Mouse (Mus musculus): ENCODE data around the gene Adamtsl5.
A peak's percentile ranks its signal among the peaks of the same experiment; 100 is the strongest.
"Not testable (repeated sequence)": the region's sequence is repeated elsewhere in the genome, so short reads cannot be mapped to it uniquely, and the experiment has no call there.

Adamtsl5 gene

DNA sequence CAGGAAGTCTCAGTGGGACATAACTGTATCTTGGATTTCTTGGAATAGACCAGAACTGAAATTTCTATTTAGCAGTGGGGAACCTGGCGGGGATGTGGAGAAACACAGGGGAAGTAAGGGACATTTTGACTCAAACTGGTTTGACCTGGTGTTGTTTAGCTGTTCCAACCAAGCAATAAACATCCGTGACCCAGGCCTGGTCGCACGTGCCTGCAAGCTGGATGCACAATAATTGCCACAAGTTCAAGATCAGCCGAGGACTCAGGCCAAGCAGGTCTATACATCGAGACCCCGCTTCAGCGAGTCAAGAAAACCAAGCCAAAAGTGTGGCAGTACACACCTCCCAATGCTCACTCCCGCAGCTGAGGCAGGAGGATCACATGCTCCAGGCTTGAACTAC, 23.8 kb upstream of the Adamtsl5 start:
- no peak for DNase-seq

DNA sequence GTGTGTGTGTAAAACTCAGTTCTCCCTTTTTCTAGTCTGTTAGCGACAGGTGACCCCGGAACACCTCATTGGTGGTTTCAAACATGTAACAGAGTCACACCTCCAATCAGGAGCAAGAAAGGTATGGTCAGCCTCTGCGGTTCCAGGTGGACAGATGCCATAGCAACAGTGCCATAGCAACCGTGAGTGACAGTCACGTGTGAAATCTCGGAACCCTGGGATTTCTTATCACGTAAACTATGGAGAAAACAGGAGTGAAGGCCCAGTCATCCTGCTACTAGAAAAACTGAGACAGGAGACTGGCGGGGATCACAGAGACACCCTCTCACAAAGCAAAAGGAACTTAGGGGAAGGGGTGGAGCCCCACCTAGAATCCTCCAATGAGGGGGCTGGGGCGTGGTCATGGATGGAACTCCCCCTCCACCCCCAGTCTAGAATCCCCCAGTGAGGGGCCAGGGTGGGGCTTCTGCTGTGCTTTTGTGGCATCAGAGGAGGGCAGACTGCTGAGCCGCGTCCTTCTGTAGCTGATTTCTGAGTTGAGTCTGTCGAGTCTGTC, 23.3 kb upstream of the Adamtsl5 start:
- peak; percentile 56 for DNase-seq

DNA sequence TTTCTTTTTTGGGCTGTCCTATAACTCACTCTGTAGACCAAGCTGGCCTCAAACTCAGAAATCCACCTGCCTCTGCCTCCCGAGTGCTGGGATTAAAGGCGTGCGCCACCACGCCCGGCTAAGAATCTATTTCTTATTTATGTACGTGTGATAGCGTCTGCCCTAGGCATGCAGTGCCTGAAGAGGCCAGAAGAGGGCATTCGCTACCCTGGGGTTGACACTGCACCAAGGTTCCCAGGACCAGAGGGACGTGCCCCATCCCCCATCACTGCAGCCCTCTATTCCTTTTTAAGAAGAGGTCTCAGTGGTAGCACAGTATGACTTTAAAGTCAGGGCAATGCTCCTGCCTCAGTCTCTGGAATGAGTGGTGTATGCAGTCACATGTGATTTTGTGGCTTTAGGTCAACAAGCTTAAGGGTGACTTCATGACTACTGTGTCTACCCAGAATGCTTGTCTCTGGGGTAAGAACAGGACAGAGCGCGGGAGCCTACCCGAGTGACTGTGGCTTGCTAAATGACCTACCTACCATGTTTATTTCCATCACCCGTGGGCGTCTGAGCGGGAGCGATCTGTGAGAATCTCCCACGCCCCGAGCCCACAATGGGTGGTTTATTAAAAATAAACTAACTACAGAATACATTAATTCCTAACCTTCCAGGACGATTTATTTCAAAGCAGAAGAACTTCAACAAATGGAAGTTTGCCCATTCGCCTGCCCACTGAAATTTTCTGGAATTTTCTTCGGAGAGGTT, 22.0 kb upstream of the Adamtsl5 start:
- DNase-seq, result no peak

DNA sequence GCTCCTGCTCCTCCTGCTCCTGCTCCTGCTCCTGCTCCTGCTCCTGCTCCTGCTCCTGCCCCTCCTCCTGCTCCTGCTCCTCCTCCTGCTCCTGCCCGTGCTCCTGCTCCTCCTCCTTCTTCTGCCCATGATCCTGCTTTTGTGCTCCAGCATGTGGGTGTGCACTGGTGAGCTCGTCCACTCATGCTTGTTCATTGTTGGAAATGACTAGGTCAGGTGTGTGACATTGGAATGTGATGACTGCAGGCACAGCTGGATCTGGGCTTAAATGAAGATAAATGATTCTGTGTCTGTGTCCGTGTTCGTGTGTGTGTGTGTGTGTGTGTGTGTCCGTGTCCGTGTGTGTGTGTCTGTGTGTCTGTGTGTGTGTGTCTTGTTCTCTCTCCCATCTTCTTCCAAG, 20.2 kb upstream of the Adamtsl5 start:
- DNase-seq, result no peak

DNA sequence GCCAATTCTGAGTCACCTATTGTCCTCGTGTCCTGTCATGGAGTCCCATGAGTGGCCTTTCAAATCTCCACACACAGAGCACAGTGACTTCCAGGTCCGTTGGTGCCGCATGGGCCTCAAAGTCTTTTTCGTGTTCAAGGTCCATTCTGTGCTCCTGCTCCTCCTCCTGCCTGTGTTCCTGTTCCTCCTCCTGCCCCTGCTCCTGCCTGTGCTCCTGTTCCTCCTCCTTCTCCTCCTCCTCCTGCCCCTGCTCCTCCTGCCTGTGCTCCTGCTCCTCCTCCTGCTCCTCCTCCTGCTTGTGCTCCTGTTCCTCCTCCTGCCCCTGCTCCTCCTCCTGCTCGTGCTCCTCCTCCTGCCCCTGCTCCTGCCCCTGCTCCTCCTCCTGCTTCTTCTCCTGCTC, 19.7 kb upstream of the Adamtsl5 start:
- no peak for DNase-seq

DNA sequence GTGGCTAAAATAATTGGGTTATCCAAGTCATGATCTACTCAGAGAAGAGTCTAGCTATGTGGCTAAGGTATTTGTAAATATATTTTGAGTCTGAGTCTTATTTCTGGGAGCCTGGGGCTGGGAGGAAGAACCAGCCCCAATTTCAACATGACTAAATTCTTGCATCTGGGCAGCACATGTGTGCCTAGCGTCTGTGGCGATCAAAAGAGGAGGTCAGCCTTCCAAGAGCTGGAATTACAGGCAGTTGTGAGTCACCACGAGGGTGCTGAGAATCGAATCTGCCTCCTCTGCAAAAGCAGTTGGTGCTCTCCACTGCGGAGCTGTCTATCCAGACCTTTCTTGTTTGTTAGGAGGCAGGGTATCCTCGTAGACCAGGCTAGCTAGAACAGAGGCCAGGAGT, 17.5 kb upstream of the Adamtsl5 start:
- DNase-seq, result no peak

DNA sequence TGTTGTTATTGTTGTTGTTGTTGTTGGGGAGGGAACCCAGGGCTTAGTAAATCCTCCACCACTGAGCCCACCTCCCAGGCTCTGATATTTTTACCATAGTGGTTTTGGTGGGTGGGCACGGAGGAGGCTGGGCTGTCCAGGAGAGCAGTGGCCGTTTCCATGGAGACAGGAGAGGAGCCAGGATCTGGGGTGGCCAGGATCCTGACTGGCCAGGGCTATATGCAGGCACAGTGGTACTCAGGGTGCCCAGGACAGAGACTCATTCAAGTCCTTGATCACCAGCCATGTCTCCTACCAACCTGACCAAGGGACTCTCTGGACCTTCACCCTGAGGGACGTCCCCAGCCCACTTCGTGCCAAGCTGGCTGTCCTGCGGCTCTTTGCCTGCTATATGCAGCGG, 15.5 kb upstream of the Adamtsl5 start:
- DNase-seq, result no peak

DNA sequence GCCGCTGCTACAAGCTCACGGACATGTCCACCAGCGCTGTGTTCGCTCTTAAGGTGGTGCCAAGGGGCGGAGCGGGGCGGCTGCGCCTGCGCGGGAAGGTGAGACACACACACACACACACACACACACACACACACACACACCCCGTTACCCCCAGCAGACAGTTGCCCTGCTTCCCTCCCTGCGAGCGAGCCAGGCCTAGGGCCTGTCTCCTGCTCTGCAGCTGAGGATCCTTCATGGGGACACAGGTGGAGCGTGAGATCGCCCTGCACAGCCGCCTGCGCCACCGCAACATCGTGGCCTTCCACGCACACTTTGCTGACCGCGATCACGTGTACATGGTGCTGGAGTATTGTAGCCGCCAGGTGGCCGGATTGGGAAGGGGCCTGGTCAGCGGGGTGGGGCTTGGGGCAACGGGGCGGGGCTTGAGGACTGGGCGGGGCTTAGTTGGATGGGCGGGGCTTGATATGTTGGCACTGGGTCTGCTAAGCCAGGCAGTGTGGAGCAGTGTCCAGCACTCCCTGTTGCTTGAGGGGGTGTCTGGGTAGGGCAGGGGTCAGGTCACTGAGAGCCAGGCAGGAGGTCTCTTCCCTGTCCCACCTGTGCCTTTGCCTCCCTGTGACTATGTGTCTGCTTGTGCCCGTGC, 9.9 kb upstream of the Adamtsl5 start:
- no peak for DNase-seq

DNA sequence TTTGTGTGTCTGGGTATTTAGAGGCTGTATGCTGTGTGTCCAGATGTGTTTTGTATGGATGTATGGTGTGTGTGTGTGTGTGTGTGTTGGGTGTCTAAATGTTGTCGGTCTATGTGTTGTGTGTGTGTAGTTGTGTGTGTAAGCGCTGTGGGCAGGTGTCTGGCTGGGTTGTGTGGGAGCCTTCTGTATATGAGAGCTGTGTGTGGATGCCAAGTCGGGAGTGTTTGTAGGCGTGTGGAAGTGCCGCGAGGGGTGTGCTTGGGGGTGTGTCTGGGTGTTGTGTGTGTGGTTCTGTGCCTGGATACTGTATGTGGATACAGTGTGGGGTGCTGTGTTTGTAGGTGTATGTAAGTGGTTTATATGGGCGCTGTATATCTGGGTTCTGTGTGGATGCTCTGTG, 9.1 kb upstream of the Adamtsl5 start:
- DNase-seq, result no peak

DNA sequence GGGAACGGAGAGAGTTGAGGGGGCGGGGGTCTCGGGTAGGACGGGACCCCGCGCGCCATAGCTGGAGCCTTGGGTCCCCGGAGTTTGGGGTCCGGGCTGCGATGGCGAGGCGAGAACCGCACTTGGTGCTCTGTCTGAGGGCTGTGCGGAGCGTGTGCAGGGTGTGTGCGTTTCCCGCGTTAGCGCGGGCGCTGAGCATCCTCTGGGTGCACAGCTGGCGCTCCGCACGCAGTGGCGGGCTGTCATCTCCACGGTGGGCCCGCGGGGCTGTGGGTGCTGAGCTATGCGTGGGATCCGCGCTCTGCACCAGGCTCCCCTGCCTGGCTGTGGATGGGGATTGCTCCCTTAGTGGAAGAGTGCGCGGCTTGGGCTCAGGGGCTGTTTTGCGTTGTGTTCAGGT, 8.5 kb upstream of the Adamtsl5 start:
- no peak for DNase-seq

DNA sequence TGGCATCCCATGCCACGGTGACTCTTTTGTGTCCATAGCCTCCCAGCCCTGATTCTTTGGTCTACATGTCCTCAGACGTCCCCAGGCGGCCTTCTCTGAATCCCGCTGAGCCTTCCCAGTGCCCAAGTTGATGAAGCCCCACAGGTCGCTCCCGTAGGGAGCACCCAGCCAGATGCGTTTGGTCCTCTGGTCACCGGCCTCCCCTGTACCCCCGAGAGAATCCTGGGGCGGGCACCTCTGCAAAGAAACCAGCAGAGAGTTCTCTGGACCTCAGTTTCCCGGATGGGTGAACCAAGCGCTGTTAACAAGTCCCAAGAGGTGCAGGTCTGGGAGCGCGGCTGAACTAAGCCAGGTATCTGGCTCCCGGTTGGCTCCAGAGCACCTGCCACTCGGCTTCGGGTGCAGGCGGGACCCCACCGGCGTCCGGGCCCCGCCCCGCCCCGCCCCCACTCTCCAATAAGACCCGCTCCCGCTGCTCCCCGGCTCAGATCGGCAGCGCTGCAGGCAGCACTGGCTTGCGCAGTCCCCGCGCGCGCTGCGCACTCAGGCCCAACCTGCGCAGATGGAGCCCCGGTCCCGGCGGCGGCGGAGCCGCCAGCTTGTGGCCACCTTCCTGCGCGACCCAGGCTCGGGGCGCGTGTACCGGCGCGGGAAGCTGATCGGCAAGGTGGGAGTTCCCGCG, 7.9 kb upstream of the Adamtsl5 start, which contains the start of gene Plk5:
Gene Plk5, plus strand, starts transcription at position 459 of the 682 bp plus-strand sequence.
- DNase-seq, result peak; percentile 52

DNA sequence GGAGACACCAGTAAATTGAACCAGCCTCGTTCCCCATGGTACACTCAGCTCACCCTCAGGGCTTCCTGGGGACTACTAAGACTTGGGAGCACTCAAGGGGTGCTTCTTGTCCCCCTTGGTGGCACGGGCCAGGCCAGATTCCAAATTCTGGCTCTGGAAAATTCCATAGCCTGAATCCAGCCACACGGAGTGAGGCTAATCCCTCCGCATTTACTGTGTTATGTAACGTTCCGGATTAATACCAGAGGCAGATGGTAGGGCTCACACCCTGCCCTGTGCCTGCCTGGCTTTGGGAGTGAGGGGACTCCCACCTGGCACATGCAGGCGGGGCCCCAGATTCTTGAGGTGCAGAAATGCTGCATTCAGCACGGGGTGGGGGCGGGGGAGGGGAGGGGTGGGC, 7.2 kb upstream of the Adamtsl5 start:
- no peak for DNase-seq

DNA sequence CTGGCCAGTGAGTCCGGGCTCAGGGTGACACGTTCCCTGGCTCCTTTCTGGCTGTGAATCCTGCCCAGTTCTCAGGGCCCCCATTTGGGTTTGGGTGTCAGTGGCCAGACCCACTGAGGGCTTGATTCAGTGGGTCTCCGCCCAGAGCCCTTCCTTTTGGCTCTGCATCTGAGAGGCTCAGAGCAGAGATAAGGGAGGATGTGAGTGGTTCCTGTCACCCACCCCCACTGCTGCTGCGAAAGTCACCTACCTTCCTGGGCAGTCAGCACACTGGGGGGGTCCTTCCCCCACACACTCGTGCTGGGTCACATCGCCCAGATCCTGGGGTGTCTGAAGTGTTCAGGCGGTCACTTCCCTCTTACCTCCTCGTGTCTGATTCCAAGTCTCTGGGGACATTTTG, 4.5 kb upstream of the Adamtsl5 start:
- no peak for DNase-seq

DNA sequence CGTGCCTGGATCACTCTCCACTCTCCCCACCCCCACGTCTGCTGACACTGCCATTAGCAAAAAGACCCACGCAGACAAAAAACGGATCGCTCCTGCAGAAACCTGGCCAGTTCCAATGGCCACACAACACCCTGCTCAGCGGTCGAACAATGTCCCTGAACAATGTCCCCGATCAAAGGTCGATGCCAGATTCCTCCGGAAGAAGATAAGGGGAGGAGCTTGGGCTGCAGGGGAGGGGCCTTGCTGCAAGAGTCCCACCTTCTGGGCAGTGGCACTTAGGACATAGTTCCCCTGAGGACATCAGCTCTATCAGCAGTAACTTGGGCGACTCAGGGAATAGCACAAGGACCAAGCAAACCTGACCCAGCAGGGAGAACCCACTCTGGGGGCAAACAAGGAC, 3.7 kb upstream of the Adamtsl5 start:
- DNase-seq, result no peak

DNA sequence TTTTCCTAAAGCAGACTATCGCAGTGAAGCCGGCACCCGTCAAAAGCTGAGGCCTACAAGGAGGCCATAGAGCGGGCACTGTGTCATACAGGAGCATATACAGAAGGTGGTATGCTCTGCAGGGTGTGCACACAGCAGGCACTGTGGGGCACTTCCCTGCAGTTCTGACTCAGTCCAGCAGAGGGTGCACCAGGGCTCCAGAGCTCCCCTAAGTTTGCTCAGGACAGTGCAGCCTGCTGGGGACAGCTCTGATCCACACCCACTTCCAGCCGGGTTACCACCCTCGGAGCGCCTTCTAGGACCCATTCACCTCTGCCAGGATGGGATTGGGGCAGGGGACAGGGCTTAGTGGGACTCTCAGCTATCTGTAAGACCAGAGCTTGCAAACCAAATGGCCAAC, 2.1 kb upstream of the Adamtsl5 start:
- peak; percentile 73 for DNase-seq

DNA sequence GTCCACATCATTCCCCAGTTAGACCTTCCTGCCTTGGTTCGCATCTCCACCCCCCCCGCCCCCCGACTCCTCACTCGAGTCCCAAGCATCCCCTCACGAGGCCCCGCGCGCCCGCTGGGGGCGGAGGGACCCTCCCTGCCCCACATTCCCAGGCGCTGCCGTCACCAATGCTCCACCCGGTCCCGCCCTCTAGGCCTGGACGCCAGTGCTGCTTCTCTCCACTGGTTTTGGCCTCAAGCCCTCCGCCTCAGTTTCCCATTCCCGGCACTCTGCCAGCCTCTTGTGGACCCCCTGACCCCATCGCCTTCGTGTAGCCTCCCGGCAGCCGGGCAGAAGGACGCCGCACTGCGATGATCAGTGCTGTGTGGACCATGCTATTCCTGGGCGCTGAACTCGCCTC, 769 bp upstream of the Adamtsl5 start:
- no peak for DNase-seq

DNA sequence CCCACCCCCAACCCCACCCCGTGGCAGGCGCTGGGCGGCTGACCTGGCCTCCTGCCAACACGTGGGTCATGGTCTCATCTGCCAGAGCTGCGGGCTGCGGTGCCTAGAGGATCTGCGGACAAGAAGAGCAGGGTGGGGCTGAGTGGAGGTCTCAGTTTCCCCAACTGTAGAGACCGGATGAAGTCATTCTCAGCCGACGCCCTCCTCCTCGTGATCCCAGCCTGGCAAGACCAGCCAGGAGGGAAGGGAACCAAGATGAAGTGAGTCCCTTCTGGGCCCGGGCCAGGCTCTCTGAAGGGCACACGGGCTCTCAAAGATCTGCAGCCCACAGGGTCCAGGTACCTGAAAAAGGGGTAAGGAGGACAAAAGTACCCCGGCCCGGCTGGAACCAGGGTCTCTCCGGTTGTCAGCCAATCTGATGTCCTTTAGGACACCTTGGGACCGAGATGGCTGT, 671 bp downstream of the Adamtsl5 start:
- DNase-seq, result no peak

DNA sequence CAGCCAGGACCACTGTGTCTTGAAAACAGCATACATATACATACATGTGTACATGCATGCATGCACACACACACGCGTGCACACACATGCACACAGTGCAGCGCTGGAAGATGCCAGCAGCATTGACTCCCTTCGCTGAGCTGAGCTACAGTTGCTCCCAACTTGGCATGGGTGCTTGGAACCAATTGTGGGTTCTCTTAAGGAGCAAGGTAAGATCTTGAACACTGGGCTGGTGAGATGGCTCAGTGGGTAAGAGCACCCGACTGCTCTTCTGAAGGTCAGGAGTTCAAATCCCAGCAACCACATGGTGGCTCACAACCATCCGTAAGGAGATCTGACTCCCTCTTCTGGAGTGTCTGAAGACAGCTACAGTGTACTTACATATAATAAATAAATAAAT, 2.3 kb downstream of the Adamtsl5 start:
- not testable (repeated sequence) for DNase-seq

DNA sequence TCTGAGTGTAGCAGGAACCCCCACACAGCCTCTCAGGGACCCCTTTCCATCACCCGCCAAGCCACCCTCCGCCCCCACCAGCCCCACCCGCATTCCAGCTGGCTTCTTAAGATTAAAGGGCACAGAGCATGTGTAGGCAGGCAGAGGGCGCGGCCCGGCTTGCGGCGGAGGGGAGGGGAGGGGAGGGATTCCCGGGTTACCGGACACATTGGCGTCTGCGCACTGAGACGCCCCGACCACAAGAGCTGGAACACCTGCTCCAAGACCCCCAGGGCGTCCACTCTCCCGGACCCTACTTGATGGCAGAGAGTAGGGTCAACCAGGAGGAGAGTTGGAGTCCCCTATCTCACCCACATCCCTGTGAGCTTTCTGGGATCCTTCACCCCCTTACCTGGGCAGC, 3.1 kb downstream of the Adamtsl5 start:
- DNase-seq, result no peak

DNA sequence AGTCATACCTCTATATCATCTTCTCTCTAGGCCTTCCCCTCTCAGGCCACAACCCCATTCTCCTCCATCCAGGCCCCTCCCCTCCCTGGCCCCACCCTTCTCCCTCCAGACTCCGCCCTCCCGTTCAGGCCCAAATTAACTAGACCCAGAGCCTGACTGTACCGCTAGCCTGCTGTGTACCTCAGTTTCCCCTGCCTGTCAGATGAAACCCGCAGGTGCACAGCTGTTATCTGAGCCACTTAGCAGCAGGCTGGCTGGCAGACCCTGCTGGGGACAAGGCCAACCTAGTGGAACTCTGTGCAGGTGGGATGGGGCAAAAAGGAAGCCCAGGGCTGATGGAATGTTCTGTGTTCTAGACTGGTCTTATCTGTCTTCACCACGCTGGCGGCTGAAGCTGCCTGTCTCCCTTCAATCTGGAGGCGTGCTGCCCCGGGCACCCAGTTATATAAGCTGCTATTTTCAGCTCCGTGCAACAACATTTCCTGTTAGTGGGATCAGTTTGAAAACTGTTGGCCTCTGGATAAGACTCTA, 4.0 kb downstream of the Adamtsl5 start:
- DNase-seq, result no peak

DNA sequence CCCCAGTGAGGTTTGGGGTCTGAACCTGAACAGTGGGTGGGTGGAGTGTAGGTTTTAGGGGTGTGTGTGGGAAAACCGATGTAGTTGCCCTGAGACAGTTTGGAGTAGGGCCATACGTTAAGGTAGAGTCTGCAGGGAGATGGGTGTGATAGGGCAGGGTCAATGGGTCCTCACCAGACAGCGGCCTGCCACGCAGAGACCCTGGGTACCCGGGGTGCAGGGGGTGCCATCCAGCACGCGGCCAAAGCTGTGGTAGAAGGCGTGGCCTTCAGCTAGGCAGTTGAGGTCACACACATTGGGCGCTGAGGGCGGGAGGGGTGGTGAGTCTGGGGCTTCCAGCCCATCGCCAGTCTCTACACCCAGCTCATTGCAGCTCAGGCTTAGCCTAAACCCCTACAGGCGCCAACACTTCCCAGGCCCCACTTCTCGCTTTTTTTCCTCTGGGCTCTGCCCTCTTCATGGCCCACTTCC, 4.8 kb downstream of the Adamtsl5 start:
- DNase-seq, result no peak

DNA sequence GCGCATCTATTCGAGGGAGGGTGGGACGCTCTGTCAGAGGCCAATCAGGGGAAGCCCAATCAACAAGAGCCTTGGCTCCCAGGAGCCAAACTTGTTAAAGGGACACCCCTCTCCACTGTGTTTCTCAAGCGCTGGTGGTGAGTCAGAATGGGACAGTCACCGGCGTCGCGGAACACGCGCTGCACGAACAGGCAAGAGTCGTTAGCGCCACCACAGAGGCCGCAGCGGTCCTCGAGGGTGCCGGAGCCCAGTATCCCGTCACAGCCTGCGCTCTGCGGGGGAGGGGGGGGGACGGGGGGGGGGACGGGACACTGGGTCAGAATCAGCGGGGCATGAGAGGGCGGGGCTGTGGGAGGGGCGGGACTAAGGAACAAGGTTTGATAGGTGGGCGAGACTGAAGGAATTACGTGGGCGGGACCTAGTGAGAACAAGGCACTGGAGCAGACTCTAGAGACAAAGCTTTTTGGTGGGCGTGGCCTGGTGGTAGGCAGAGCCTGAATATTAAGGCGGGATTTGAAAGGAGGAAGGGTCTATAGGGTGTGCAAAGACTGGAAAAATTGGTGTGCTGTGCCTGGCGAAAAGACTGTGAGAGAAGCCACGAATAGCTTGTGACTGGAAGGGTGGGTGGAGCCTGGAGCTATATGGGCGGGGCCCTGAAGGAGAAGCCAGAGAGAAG, 5.3 kb downstream of the Adamtsl5 start:
- no peak for DNase-seq

DNA sequence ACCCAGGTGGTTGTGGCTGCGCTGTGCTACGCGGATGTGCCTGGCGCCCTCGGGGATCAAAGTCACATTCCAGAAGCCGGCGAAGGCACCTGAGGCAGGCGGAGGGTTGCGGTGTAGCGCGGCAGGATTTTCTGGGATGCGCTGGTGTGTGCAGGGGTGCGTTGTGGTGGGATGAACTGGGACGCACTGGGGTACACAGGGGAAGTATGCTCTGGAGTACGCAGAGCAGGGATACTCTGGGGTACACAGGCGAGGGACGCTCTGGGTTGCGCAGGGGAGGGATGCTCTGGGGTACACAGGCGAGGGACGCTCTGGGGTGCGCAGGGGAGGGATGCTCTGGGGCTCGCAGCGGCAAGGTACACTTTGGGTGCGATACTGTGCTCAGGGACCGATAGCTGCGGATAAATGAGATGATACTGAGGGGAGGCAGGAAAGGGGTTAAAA, 5.9 kb downstream of the Adamtsl5 start:
- no peak for DNase-seq
